Mouse (Mus musculus) sigmoid colon, adult 10 weeks (tissue): ENCODE measurements around the gene Pdzd8. TPM values are rescaled to one million over a fixed set of nuclear protein-coding genes. Genes with fewer than 3 reads are reported as not detected.

Experiments used
- polyA plus RNA-seq: library from polyadenylated mRNA; stranded (reverse); fragments of 350-450 nt; fragmentation: Illumina TruSeq; extraction: RNeasy Lipid Tissue Mini Kit (QIAGEN cat#74804); gene quantifications from one replicate; pipeline ENCODE4 v1.2.3, GENCODE M21; 2014; ENCODE audit warnings: low read depth, low replicate concordance

The Pdzd8 gene
- polyA plus RNA-seq = 84.9 TPM

GRCm38 (mm10) chr19:59345658-59346283, at the start of gene Pdzd8:
Pdzd8 (minus strand) TSS chr19:59345780.

DNA sequence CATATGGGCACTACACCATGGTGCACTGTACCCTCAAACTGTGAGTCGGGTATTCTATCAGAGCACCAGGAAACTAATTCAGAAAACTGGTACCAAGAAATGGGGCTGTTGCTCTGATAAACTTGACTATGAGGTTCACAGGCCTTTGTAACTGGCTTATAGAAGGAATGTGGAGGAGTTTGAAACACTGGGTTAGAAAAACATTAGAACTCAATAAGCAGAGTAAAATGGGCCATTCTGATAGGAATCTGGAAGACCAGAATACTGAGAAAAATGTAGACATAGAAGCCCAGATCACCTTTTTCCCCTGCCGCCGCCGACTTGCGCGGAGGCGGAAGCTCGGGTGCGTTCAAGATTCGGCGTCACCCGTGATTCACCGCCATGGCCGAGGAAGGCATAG, 23.6 kb downstream of the Pdzd8 start, which contains the start of gene Rps12-ps3:
TSS of gene Rps12-ps3 (plus strand) at position 301 of the 400 bp plus-strand sequence.

GRCm38 (mm10) chr19:59260718-59261442, 84.7 kb downstream of the Pdzd8 start, which contains the start of gene Slc18a2:
Slc18a2 (plus strand) TSS chr19:59260896.

Other genes starting within 250 kb of the Pdzd8 start
- gene Vax1, start 175.7 kb downstream of the Pdzd8 start, polyA plus RNA-seq = not detected
- not detected for gene Kcnk18, start 126.6 kb downstream of the Pdzd8 start, polyA plus RNA-seq
- gene Slc18a2, start 84.9 kb downstream of the Pdzd8 start, polyA plus RNA-seq = 4.6 TPM
- 2.8 TPM for gene Rps12-ps3, start 23.5 kb downstream of the Pdzd8 start, polyA plus RNA-seq
- not detected for gene Emx2, start 112.6 kb upstream of the Pdzd8 start, polyA plus RNA-seq